Mouse (Mus musculus) v-Abl transformed pro-B cells (cell line): ENCODE results near the gene Foxn3.

Experiments
- in situ Hi-C, 2 experiments: fragments of 400-800 bp; cut with MboI; formaldehyde crosslinking; loops; one replicate each; pipeline ENCODE4 v1.15.1; 2025; ENCODE audit not compliant: unreplicated experiment in 2 of 2

Gene Foxn3

GRCm38 (mm10) chr12:99393867-99394630 is 169.3 kb downstream of the Foxn3 start:
- in situ Hi-C loops: loop anchor here (10.0 kb wide), 4 partner anchors 171 to 571 kb away; partner anchors contain the start of genes Foxn3 (in 1 of the 2) and Kcnk13 (in 1 of the 2)

- in situ Hi-C loops: loop anchor here (10.0 kb wide), 4 partner anchors 172 to 572 kb away; partner anchors contain the start of genes Foxn3 (in 1 of the 2) and Kcnk13 (in 1 of the 2)
Observed at GRCm38 (mm10) chr12:99392944-99393866, 170.2 kb downstream of the Foxn3 start.

GRCm38 (mm10) chr12:99391942-99392880 is 171.2 kb downstream of the Foxn3 start:
- in situ Hi-C loops: loop anchor here (10.0 kb wide), 4 partner anchors 173 to 573 kb away; partner anchors contain the start of genes Foxn3 (in 1 of the 2) and Kcnk13 (in 1 of the 2)

- in situ Hi-C loops: loop anchor here (10.0 kb wide), 4 partner anchors 174 to 574 kb away; partner anchors contain the start of genes Foxn3 (in 1 of the 2) and Kcnk13 (in 1 of the 2)
Observed at GRCm38 (mm10) chr12:99390429-99390828, 173.0 kb downstream of the Foxn3 start.

- in situ Hi-C loops: no loop called here
Observed at GRCm38 (mm10) chr12:99389244-99389643, 174.1 kb downstream of the Foxn3 start.

GRCm38 (mm10) chr12:99385897-99386834 is 177.2 kb downstream of the Foxn3 start:
- in situ Hi-C loops: no loop called here

- in situ Hi-C loops: no loop called here
Observed at GRCm38 (mm10) chr12:99385073-99385472, 178.3 kb downstream of the Foxn3 start.

GRCm38 (mm10) chr12:99381317-99381716 is 182.1 kb downstream of the Foxn3 start:
- in situ Hi-C loops: no loop called here

GRCm38 (mm10) chr12:99380855-99381262 is 182.5 kb downstream of the Foxn3 start:
- in situ Hi-C loops: no loop called here

GRCm38 (mm10) chr12:99380124-99380523 is 183.3 kb downstream of the Foxn3 start:
- in situ Hi-C loops: no loop called here

- in situ Hi-C loops: no loop called here
Observed at GRCm38 (mm10) chr12:99378284-99378683, 185.1 kb downstream of the Foxn3 start.

GRCm38 (mm10) chr12:99377705-99378104 is 185.7 kb downstream of the Foxn3 start:
- in situ Hi-C loops: no loop called here

GRCm38 (mm10) chr12:99377069-99377468 is 186.3 kb downstream of the Foxn3 start:
- in situ Hi-C loops: no loop called here

GRCm38 (mm10) chr12:99375878-99376454 is 187.4 kb downstream of the Foxn3 start:
- in situ Hi-C loops: no loop called here

- in situ Hi-C loops: no loop called here
Observed at GRCm38 (mm10) chr12:99375426-99375825, 188.0 kb downstream of the Foxn3 start.

GRCm38 (mm10) chr12:99374099-99374600 is 189.2 kb downstream of the Foxn3 start:
- in situ Hi-C loops: no loop called here

GRCm38 (mm10) chr12:99373584-99373983 is 189.8 kb downstream of the Foxn3 start:
- in situ Hi-C loops: no loop called here

- in situ Hi-C loops: no loop called here
Observed at GRCm38 (mm10) chr12:99371500-99371899, 191.9 kb downstream of the Foxn3 start.
